Mouse (Mus musculus): Measurements from ENCODE around the gene Col1a1. TPM values are rescaled to one million over a fixed set of nuclear protein-coding genes. Genes with fewer than 3 reads are reported as not detected.
A peak's percentile ranks its signal among the peaks of the same experiment; 100 is the strongest.

The Col1a1 gene
- 1,007 and 1,170 TPM in 2 replicates for polyA plus RNA-seq (2015; fragmentation: Nextera tagmentation; extraction: Ambion mirVana)

DNA sequence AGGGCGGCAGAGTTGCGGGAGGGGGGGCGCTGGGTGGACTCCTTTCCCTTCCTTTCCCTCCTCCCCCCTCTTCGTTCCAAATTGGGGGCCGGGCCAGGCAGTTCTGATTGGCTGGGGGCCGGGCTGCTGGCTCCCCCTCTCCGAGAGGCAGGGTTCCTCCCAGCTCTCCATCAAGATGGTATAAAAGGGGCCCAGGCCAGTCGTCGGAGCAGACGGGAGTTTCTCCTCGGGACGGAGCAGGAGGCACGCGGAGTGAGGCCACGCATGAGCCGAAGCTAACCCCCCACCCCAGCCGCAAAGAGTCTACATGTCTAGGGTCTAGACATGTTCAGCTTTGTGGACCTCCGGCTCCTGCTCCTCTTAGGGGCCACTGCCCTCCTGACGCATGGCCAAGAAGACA lies at the start of gene Col1a1:
Gene Col1a1, plus strand, starts transcription at position 180 of the 400 bp plus-strand sequence.
- 10% methylated on average over 19 of the region's 19 CpGs for WGBS
- Histone ChIP-seq H3K36me3 (peaks cover 29% of the 10 kb centered on the region), H3K27me3 (peaks cover 3% of the 10 kb centered on the region; the same call in 1 of the 2 replicates), H3K4me2 (replicated peaks) (peak within 1 kb of the TSS; percentile 89), H3K9ac (peak within 1 kb of the TSS; percentile 90), H3K27ac (peak within 1 kb of the TSS; percentile 96), H3K4me1 (peaks cover 69% of the 10 kb centered on the region), H3K4me3 (peak within 1 kb of the TSS; percentile 66), H3K9me3 (no peaks in the 10 kb centered on the region)
- ATAC-seq (ENCODE audit: low FRiP score, low read depth) = peak; percentile 61

DNA sequence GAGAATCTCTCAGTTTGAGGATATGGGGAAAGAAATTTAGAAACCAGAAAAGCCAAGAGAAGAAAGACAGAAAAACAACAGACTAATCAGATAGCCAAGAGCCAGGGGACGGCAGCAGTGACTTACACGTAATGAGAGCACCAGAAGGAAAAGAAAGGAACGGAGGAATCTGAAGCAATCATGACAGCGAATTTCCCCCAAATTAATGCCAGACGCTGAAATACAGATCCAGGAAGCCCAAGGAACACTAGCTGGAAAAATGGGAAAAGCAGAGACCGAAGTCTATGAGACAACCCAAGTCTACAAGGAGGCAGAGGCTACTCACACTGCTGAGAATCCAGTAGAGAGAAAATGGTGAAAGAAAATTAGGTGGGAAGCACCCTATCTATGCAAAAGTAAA lies 44.9 kb upstream of the Col1a1 start:
- Histone ChIP-seq H3K4me2 (replicated peaks) (no peak overlapping the region), H3K4me3 (no peak overlapping the region), H3K36me3 (no peaks in the 10 kb centered on the region), H3K9ac (no peak overlapping the region), H3K9me3 (0 out of 2 replicates have a peak, but pooled peaks cover 3% of the 10 kb centered on the region), H3K27ac (peak overlapping the region; percentile 62), H3K27me3 (no peaks in the 10 kb centered on the region), H3K4me1 (peaks cover 6% of the 10 kb centered on the region; the same call in 1 of the 2 replicates)
- WGBS = 24% methylated on average over 6 of the region's 6 CpGs
- 0 out of 2 replicates have a peak, but pooled peaks have one; percentile 8 for ATAC-seq (ENCODE audit: low FRiP score, low read depth)

DNA sequence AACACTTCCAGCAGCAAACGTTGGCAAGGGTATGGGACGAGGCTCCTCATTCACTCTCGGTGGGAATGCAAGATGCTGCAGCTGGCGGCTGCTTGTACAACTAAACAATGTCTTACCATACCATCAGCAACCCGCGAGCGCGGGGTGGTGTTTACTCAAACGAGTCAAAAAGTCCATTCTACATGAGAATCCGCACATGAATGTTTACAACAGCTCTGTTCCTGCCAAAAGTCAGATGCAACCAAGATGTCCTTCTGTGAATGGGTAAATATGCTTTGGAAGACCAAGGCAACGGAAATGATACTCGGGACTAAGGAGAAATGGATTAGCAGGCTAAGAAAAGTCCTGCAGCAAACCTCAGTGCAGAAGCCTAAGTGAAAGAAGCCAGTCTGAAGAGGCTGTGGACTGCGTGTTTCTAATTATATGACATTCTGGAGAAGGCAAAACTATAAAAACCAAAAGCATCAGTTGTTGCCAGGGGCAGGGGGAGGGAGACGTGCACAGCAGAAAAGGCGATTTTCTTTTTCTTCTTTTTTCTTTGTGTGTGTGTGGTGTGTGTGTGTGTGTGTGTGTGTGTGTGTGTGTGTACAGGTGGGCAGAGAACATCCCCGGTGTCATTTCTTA lies 39.2 kb upstream of the Col1a1 start:
- no peaks in the 10 kb centered on the region for H3K27me3 ChIP-seq
- no peak overlapping the region for H3K4me3 ChIP-seq
- ATAC-seq (ENCODE audit: low FRiP score, low read depth) = no peak
- peak overlapping the region; percentile 70; the same call in 1 of the 2 replicates for H3K27ac ChIP-seq
- peaks cover 15% of the 10 kb centered on the region for H3K4me1 ChIP-seq
- WGBS = 55% methylated on average over 16 of the region's 16 CpGs
- H3K9ac ChIP-seq = no peak overlapping the region
- no peaks in the 10 kb centered on the region for H3K36me3 ChIP-seq
- H3K4me2 ChIP-seq (replicated peaks) = peak overlapping the region; percentile 15
- no peaks in the 10 kb centered on the region for H3K9me3 ChIP-seq

- no peak overlapping the region for H3K4me2 ChIP-seq (replicated peaks)
- peaks cover 14% of the 10 kb centered on the region for H3K4me1 ChIP-seq
- H3K9ac ChIP-seq = no peak overlapping the region
- no peaks in the 10 kb centered on the region for H3K9me3 ChIP-seq
- no peak for ATAC-seq (ENCODE audit: low FRiP score, low read depth)
- no peaks in the 10 kb centered on the region for H3K27me3 ChIP-seq
- no peak overlapping the region for H3K27ac ChIP-seq
- no peaks in the 10 kb centered on the region for H3K36me3 ChIP-seq
- H3K4me3 ChIP-seq = no peak overlapping the region
- WGBS = 65% methylated on average over 2 of the region's 2 CpGs
These were observed 34.8 kb upstream of the Col1a1 start for GRCm38 (mm10) chr11:94901231-94901630.

DNA sequence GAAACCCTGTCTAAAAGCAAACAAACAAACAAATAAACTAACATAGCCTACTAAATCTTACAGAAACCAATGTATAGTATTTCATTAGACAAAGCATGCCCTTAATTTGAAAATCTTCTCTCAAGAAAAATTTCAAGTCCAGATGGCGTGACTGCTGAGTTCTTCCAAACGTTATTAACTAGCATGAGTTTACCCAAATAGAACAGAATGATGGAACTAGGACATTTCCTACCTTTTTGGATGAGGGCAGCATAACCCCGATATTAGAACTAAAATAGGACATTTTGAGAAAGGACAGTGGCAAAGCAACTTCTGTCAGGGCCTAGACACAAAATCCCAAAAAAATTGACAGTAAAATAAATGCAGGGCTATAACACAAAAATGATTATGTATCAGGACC lies 31.7 kb upstream of the Col1a1 start:
- Histone ChIP-seq H3K4me3 (no peak overlapping the region), H3K9me3 (no peaks in the 10 kb centered on the region), H3K27ac (no peak overlapping the region), H3K4me1 (no peaks in the 10 kb centered on the region), H3K4me2 (replicated peaks) (no peak overlapping the region), H3K36me3 (no peaks in the 10 kb centered on the region), H3K27me3 (no peaks in the 10 kb centered on the region), H3K9ac (no peak overlapping the region)
- no peak for ATAC-seq (ENCODE audit: low FRiP score, low read depth)
- 86% methylated on average over 3 of the region's 3 CpGs for WGBS

DNA sequence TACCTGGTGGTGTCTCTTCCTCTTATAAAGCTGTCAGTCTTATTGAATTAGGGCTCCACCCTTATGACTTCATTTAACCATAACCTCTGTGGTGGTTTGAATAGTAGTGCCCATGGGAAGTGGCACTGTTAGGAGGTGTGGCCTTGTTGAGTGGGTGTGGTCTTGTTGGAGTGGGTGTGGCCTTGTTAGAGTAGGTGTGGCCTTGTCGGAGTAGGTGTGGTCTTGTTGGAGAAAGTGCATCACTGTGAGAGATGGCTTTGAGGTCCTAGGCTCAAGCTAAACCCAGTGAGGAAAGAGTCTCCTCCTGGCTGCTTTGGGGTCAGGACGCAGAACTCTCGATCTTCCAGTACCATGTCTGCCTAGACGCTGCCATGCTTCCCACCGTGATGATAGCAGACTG lies 25.1 kb upstream of the Col1a1 start:
- H3K36me3 ChIP-seq = no peaks in the 10 kb centered on the region
- H3K4me1 ChIP-seq = peaks cover 17% of the 10 kb centered on the region
- 87% methylated on average over 5 of the region's 5 CpGs for WGBS
- no peak overlapping the region for H3K4me3 ChIP-seq
- no peak overlapping the region for H3K4me2 ChIP-seq (replicated peaks)
- no peak overlapping the region for H3K9ac ChIP-seq
- ATAC-seq (ENCODE audit: low FRiP score, low read depth) = no peak
- H3K9me3 ChIP-seq = no peaks in the 10 kb centered on the region
- no peak overlapping the region for H3K27ac ChIP-seq
- no peaks in the 10 kb centered on the region for H3K27me3 ChIP-seq

DNA sequence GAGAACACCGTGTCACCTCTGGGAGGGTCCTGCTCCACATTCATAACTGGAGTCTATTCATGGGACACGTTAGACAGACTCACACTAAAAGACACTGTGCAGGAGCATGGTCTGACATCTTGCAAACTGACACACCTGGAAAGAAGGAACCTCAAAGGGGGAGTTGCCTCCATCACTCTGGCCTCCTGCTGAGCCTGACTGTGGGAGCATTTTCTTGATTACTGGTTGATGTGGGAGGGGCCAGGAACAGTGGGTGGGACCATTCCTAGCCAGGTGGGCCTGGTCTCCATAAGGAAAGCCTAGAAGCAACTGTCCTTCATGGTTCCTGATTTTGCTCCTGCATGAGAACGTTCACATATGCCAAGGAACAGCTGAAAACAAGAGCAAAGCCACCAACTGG lies 23.5 kb upstream of the Col1a1 start:
- no peaks in the 10 kb centered on the region for H3K36me3 ChIP-seq
- peaks cover 33% of the 10 kb centered on the region for H3K4me1 ChIP-seq
- H3K4me3 ChIP-seq = no peak overlapping the region
- no peak overlapping the region for H3K4me2 ChIP-seq (replicated peaks)
- no peak overlapping the region for H3K27ac ChIP-seq
- H3K9me3 ChIP-seq = no peaks in the 10 kb centered on the region
- H3K27me3 ChIP-seq = no peaks in the 10 kb centered on the region
- no peak for ATAC-seq (ENCODE audit: low FRiP score, low read depth)
- 60% methylated on average over 3 of the region's 3 CpGs for WGBS
- no peak overlapping the region for H3K9ac ChIP-seq

GRCm38 (mm10) chr11:94913302-94914090 lies 22.5 kb upstream of the Col1a1 start:
- Histone ChIP-seq H3K4me1 (peaks cover 37% of the 10 kb centered on the region), H3K4me3 (no peak overlapping the region), H3K27me3 (no peaks in the 10 kb centered on the region), H3K9ac (no peak overlapping the region), H3K9me3 (no peaks in the 10 kb centered on the region), H3K4me2 (replicated peaks) (no peak overlapping the region), H3K27ac (0 out of 2 replicates have a peak overlapping the region, but pooled peaks have one; percentile 39), H3K36me3 (no peaks in the 10 kb centered on the region)
- no peak for ATAC-seq (ENCODE audit: low FRiP score, low read depth)
- 55% methylated on average over 6 of the region's 6 CpGs for WGBS

GRCm38 (mm10) chr11:94915675-94916403 lies 20.2 kb upstream of the Col1a1 start:
- Histone ChIP-seq H3K36me3 (no peaks in the 10 kb centered on the region), H3K4me1 (peaks cover 40% of the 10 kb centered on the region), H3K27ac (peak overlapping the region; percentile 76; the same call in 1 of the 2 replicates), H3K9ac (no peak overlapping the region; the same call in none of the 2 replicates), H3K9me3 (no peaks in the 10 kb centered on the region), H3K27me3 (no peaks in the 10 kb centered on the region), H3K4me2 (replicated peaks) (peak overlapping the region; percentile 5; the same call in 1 of the 2 replicates), H3K4me3 (no peak overlapping the region)
- 28% methylated on average over 13 of the region's 16 CpGs for WGBS
- no peak for ATAC-seq (ENCODE audit: low FRiP score, low read depth)

- Histone ChIP-seq H3K4me2 (replicated peaks) (peak overlapping the region; percentile 5; the same call in 1 of the 2 replicates), H3K27ac (peak overlapping the region; percentile 76; the same call in 1 of the 2 replicates), H3K9me3 (no peaks in the 10 kb centered on the region), H3K4me1 (peaks cover 40% of the 10 kb centered on the region), H3K36me3 (no peaks in the 10 kb centered on the region), H3K9ac (peak overlapping the region; percentile 25; the same call in 1 of the 2 replicates), H3K4me3 (no peak overlapping the region), H3K27me3 (no peaks in the 10 kb centered on the region)
- WGBS = 29% methylated on average over 4 of the region's 4 CpGs
- ATAC-seq (ENCODE audit: low FRiP score, low read depth) = no peak
These were observed 19.5 kb upstream of the Col1a1 start for GRCm38 (mm10) chr11:94916477-94916876.

DNA sequence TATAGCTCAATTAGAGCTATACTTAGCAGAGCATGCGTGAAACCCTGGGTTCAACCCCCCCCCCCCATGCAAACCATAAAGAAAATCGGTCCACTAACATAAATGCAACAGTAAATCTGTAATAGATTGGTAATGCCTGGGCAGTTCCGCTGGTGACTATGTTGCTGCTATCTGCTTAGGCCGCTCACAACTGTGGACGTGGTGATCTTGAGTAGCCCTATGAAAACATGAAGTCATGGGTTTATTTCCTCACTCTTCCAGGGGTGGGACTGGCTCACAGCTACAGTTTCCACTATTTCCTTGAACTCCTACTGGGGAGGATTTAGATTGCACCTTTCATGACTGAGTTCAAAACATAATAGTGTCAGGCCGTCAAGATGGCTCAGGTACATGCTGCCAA lies 18.3 kb upstream of the Col1a1 start:
- WGBS = 54% methylated on average over 6 of the region's 6 CpGs
- peak; percentile 25; the same call in 1 of the 2 replicates for ATAC-seq (ENCODE audit: low FRiP score, low read depth)

DNA sequence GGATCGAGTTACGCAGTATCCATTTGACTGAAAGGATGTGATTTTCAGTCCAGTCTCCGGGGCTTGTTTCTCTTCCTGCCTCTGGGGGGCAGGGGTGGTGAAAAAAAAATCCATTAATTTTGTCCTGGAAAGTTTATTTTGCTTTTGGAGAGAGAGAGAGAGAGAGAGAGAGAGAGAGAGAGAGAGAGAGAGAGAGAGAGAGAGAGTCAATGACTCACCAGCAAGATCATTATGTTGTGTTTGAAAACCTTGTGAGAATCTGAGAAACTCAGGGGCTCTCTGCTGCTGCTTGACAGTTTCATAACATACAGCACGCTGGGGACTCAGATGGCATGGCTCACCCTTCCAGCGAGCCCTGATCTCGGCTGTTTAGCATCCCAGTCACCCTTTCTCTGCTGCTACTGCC lies 15.0 kb upstream of the Col1a1 start:
- no peak overlapping the region for H3K27ac ChIP-seq
- 31% methylated on average over 6 of the region's 6 CpGs for WGBS
- no peak for ATAC-seq (ENCODE audit: low FRiP score, low read depth)
- peaks cover 22% of the 10 kb centered on the region for H3K4me1 ChIP-seq
- no peaks in the 10 kb centered on the region for H3K36me3 ChIP-seq
- no peaks in the 10 kb centered on the region for H3K9me3 ChIP-seq
- no peak overlapping the region for H3K9ac ChIP-seq
- H3K4me2 ChIP-seq (replicated peaks) = no peak overlapping the region
- H3K4me3 ChIP-seq = no peak overlapping the region
- H3K27me3 ChIP-seq = no peaks in the 10 kb centered on the region

More for the DNA sequence above, 18.3 kb upstream of the Col1a1 start:
- H3K4me1 ChIP-seq = peaks cover 36% of the 10 kb centered on the region
- no peaks in the 10 kb centered on the region for H3K27me3 ChIP-seq
- no peaks in the 10 kb centered on the region for H3K9me3 ChIP-seq
- no peak overlapping the region for H3K4me3 ChIP-seq
- no peak overlapping the region for H3K9ac ChIP-seq
- H3K27ac ChIP-seq = peak overlapping the region; percentile 76
- H3K4me2 ChIP-seq (replicated peaks) = no peak overlapping the region
- no peaks in the 10 kb centered on the region for H3K36me3 ChIP-seq
